Mouse (Mus musculus) myocyte (in vitro differentiated cells): ENCODE data around the gene Osbpl3.

Source experiments
- E2F4 ChIP-seq: IDR thresholded peaks from one replicate; pipeline ENCODE4 v1.6.1; 2011; ENCODE audit warnings: mild to moderate bottlenecking, control low read depth, moderate library complexity; ENCODE audit not compliant: insufficient read depth
- MAX ChIP-seq: IDR thresholded peaks from one replicate; pipeline ENCODE4 v1.6.1; 2011; ENCODE audit warnings: low read depth, mild to moderate bottlenecking, control low read depth
- POLR2A ChIP-seq: IDR thresholded peaks from one replicate; pipeline ENCODE4 v1.6.1; 2011; ENCODE audit warnings: low read depth, mild to moderate bottlenecking, control low read depth, moderate library complexity; ENCODE audit not compliant: insufficient read length
- POLR2AphosphoS2 ChIP-seq: IDR thresholded peaks from one replicate; pipeline ENCODE4 v1.6.1; 2011; ENCODE audit warnings: low read depth, control low read depth; ENCODE audit not compliant: insufficient read length

DNA sequence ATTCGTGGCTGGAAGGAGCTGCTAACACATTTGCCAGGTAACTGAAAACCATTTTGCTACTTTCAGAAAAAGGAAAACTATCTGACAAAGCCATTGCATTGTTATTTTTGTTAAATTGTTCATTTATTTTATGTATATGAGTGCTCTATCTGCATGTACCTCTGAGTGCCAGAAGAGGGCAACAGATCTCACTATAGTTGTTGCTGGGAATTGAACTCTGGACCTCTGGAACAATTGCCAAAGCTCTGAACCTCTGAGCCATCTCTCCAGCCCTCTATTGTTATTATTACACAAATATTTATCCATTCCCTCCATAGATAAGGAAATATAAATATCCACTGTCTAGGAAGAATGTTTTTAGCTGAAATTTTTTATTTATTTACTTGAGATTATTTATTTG, 107.4 kb downstream of the Osbpl3 start:
- TF ChIP-seq POLR2A (no peak), POLR2AphosphoS2 (no peak), E2F4 (no peak), MAX (no peak)
